Mouse (Mus musculus) v-Abl transformed pro-B cells (cell line): Measurements from ENCODE around the gene Tmeff1.

Experiments used
- in situ Hi-C, 2 experiments: fragments of 400-800 bp; cut with MboI; formaldehyde crosslinking; loops; one replicate each; pipeline ENCODE4 v1.15.1; 2025; ENCODE audit not compliant: unreplicated experiment in 2 of 2

Gene Tmeff1

GRCm38 (mm10) chr4:48617201-48617600 is 32.2 kb downstream of the Tmeff1 start:
- in situ Hi-C loops = no loop called here

GRCm38 (mm10) chr4:48620121-48620520 is 35.1 kb downstream of the Tmeff1 start:
- in situ Hi-C loops = no loop called here

GRCm38 (mm10) chr4:48622246-48622645 is 37.3 kb downstream of the Tmeff1 start:
- in situ Hi-C loops = no loop called here

GRCm38 (mm10) chr4:48622946-48623345 is 38.0 kb downstream of the Tmeff1 start:
- in situ Hi-C loops = no loop called here

- in situ Hi-C loops = no loop called here
These were observed 40.0 kb downstream of the Tmeff1 start for GRCm38 (mm10) chr4:48624961-48625360.

- in situ Hi-C loops = no loop called here
These were observed 40.9 kb downstream of the Tmeff1 start for GRCm38 (mm10) chr4:48625836-48626235.

- in situ Hi-C loops = no loop called here
These were observed 44.5 kb downstream of the Tmeff1 start for GRCm38 (mm10) chr4:48629445-48629844.

- in situ Hi-C loops = no loop called here
These were observed 48.6 kb downstream of the Tmeff1 start for GRCm38 (mm10) chr4:48633529-48633928.

- in situ Hi-C loops = no loop called here
These were observed 49.1 kb downstream of the Tmeff1 start for GRCm38 (mm10) chr4:48634058-48634457.

GRCm38 (mm10) chr4:48636831-48637230 is 51.9 kb downstream of the Tmeff1 start:
- in situ Hi-C loops = no loop called here

GRCm38 (mm10) chr4:48638132-48638531 is 53.2 kb downstream of the Tmeff1 start:
- in situ Hi-C loops = no loop called here

GRCm38 (mm10) chr4:48639503-48639902 is 54.5 kb downstream of the Tmeff1 start:
- in situ Hi-C loops = no loop called here

- in situ Hi-C loops = no loop called here
These were observed 58.8 kb downstream of the Tmeff1 start for GRCm38 (mm10) chr4:48643801-48644200.

- in situ Hi-C loops = no loop called here
These were observed 61.2 kb downstream of the Tmeff1 start for GRCm38 (mm10) chr4:48646143-48646542.

- in situ Hi-C loops = no loop called here
These were observed 65.8 kb downstream of the Tmeff1 start for GRCm38 (mm10) chr4:48650617-48651360.

- in situ Hi-C loops = no loop called here
These were observed 69.1 kb downstream of the Tmeff1 start for GRCm38 (mm10) chr4:48654118-48654517.

- in situ Hi-C loops = no loop called here
These were observed 71.6 kb downstream of the Tmeff1 start for GRCm38 (mm10) chr4:48656530-48656929.

- in situ Hi-C loops = no loop called here
These were observed 75.2 kb downstream of the Tmeff1 start for GRCm38 (mm10) chr4:48660144-48660543.

GRCm38 (mm10) chr4:48660619-48661575 is 75.9 kb downstream of the Tmeff1 start:
- in situ Hi-C loops = no loop called here

GRCm38 (mm10) chr4:48663271-48663670 is 78.3 kb downstream of the Tmeff1 start, which contains the start of gene Cavin4:
Gene Cavin4, plus strand, starts transcription at chr4:48663514.
- in situ Hi-C loops = no loop called here

GRCm38 (mm10) chr4:48664021-48664420 is 79.0 kb downstream of the Tmeff1 start:
- in situ Hi-C loops = no loop called here
